Mouse (Mus musculus) liver, embryonic 14.5 days (tissue): ENCODE measurements around the gene Dtd1.

Experiments
- CTCF ChIP-seq: IDR thresholded peaks from 2 replicates; pipeline ENCODE4 v1.5.1; 2016; ENCODE audit warnings: antibody characterized with exemption, low read depth, control low read depth
- EP300 ChIP-seq: IDR thresholded peaks from 2 replicates; pipeline ENCODE4 v1.6.1; 2016; ENCODE audit warnings: antibody characterized with exemption, low read depth

- no peak for TF ChIP-seq CTCF
- no peak for TF ChIP-seq EP300
These were observed 170.8 kb downstream of the Dtd1 start for GRCm38 (mm10) chr2:144770452-144770941.
